Mouse (Mus musculus) hindbrain, embryonic 15.5 days (tissue): ENCODE results near the gene Sh3rf1. TPM values are rescaled to one million over a fixed set of nuclear protein-coding genes. Genes with fewer than 3 reads are reported as not detected.

Source experiments
- ATAC-seq: fragments of 200-750 bp; cut with Nextera tagmentation; 2 replicates; pipeline ENCODE4 v1.8.0; 2017; ENCODE audit warnings: low read depth, moderate number of reproducible peaks, moderate TSS enrichment; ENCODE audit not compliant: low FRiP score
- H3K27ac ChIP-seq: fragments of 300-500 bp; sonication (generic); replicated peaks from 2 replicates; pipeline ENCODE4 v1.5.1; 2015; ENCODE audit warnings: mild to moderate bottlenecking, inconsistent platforms
- H3K27me3 ChIP-seq: fragments of 300-500 bp; sonication (generic); 2 replicates; pipeline ENCODE4 v1.6.1; 2015; ENCODE audit warnings: control low read depth, inconsistent platforms
- H3K36me3 ChIP-seq: fragments of 300-500 bp; sonication (generic); 2 replicates; pipeline ENCODE4 v1.6.1; 2015; ENCODE audit warnings: control low read depth, inconsistent platforms
- H3K4me1 ChIP-seq: fragments of 300-500 bp; sonication (generic); replicated peaks from 2 replicates; pipeline ENCODE4 v1.6.1; 2015; ENCODE audit warnings: control low read depth, inconsistent platforms
- H3K4me2 ChIP-seq: fragments of 300-500 bp; sonication (generic); 2 replicates; pipeline ENCODE4 v1.6.1; 2015; ENCODE audit warnings: moderate library complexity, mild to moderate bottlenecking, inconsistent platforms
- H3K4me3 ChIP-seq: fragments of 300-500 bp; sonication (generic); 2 replicates; pipeline ENCODE4 v1.5.1; 2015; ENCODE audit warnings: mild to moderate bottlenecking, inconsistent platforms
- H3K9ac ChIP-seq: fragments of 300-500 bp; sonication (generic); 2 replicates; pipeline ENCODE4 v1.6.1; 2015; ENCODE audit warnings: inconsistent platforms
- H3K9me3 ChIP-seq: fragments of 300-500 bp; sonication (generic); 2 replicates; pipeline ENCODE4 v1.6.1; 2016; ENCODE audit warnings: control low read depth, inconsistent platforms
- WGBS: fragments of 180-500 bp; shearing (Covaris S2); methylation state at CpG from one replicate; pipeline ENCODE4 v1.1.7; 2015; 5-methylcytosine and 5-hydroxymethylcytosine counted together
- polyA plus RNA-seq: library from polyadenylated mRNA; unstranded; fragments of >200 nt; fragmentation: Nextera tagmentation; extraction: Ambion mirVana; gene quantifications from 2 replicates; pipeline ENCODE4 v1.2.1, GENCODE M21; 2015

Sh3rf1 gene
- polyA plus RNA-seq, 1 experiment from 2014 or later, result 28.0 TPM

DNA sequence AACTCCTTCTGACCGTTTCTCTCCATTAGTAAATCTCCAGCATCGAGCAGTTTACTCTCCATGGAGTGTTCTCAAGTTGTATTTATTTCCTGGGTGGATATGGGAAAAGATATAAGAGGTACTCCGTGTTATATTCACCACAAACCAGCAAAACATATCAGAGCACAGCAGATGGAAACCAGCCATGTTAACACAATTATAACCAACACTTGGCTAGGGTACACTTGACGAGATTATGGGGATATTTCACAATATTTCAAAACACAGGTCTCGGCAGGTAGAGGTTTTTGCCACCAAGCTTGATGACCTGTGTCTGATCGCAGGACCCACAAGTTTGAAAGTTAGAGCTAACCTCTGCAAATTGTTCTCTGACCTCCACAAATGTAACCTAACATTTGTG is 123.3 kb downstream of the Sh3rf1 start:
- H3K27ac ChIP-seq, result no peak overlapping the region
- H3K27me3 ChIP-seq, result no peaks in the 10 kb centered on the region
- no peak overlapping the region for H3K4me3 ChIP-seq
- H3K4me2 ChIP-seq, result no peak overlapping the region
- H3K4me1 ChIP-seq, result peaks cover 9% of the 10 kb centered on the region
- H3K36me3 ChIP-seq, result peaks cover 4% of the 10 kb centered on the region; the same call in 1 of the 2 replicates
- no peaks in the 10 kb centered on the region for H3K9me3 ChIP-seq
- 91% methylated on average over 6 of the region's 6 CpGs for WGBS
- ATAC-seq, result no peak
- no peak overlapping the region for H3K9ac ChIP-seq

DNA sequence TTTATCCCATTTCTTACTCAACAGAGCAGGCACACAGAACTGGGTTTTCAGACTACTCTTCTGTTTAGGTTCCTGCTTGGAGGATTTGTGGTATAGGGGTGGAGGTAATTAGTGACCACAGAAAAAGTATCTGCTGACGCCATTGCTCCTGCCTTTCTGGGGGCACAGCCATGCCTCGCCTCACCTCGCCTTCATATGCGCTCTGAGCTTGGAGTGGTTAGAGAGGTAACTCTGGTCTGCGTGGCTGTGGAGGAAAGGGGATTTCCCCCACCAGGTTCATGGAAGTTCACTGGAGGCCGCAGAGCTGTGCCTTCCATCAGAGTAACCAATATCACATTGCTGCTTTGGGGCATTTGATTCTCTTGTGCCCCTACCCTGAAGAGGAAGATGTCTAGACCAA is 123.9 kb downstream of the Sh3rf1 start:
- no peak overlapping the region for H3K4me2 ChIP-seq
- peaks cover 9% of the 10 kb centered on the region for H3K4me1 ChIP-seq
- H3K4me3 ChIP-seq, result no peak overlapping the region
- no peak for ATAC-seq
- H3K27ac ChIP-seq, result no peak overlapping the region
- no peaks in the 10 kb centered on the region for H3K27me3 ChIP-seq
- WGBS, result 91% methylated on average over 6 of the region's 6 CpGs
- no peaks in the 10 kb centered on the region for H3K9me3 ChIP-seq
- peaks cover 4% of the 10 kb centered on the region; the same call in 1 of the 2 replicates for H3K36me3 ChIP-seq
- H3K9ac ChIP-seq, result no peak overlapping the region

DNA sequence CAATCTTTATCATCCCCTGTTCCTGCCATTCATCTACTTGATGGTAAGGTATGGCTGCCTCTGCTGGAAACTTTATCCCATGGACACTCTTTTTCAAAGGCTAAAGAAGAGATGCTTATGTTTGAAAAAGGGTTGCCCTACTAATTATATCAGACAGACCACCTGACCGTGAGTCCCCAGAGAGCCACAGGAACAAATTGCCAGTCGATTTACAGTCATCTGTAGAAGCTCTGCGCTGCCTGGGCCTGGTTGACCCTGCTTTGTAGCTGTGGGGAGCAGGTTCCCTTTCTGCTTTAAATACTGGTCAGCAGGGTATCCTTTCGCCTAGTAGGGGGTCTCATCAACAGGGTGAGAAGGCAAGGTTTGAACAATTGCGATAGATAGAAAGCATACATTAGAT is 124.4 kb downstream of the Sh3rf1 start:
- Histone ChIP-seq H3K9ac (no peak overlapping the region), H3K4me1 (peaks cover 9% of the 10 kb centered on the region), H3K9me3 (no peaks in the 10 kb centered on the region), H3K27me3 (no peaks in the 10 kb centered on the region), H3K4me2 (no peak overlapping the region), H3K27ac (no peak overlapping the region), H3K36me3 (peaks cover 4% of the 10 kb centered on the region; the same call in 1 of the 2 replicates), H3K4me3 (no peak overlapping the region)
- ATAC-seq, result no peak
- WGBS, result 57% methylated on average over 5 of the region's 5 CpGs

DNA sequence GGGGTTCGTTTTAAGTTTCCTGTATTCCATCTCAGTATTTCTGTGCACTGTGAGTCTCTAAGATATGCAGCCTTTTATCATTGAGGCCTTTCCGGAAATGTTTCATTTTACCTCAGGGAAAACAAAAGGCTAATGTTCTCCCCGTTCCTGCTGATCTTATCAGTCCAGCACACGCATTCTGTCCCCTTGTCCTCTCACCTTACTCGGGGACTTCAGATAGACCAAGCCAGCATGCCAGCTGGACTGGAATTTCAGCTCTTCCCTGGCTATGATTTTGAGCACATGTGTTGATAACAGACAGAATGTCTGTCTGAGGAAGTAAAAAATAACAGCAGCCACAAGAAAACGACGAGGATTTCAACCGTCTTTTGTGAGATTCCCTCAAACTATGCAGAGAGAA is 124.8 kb downstream of the Sh3rf1 start:
- peaks cover 4% of the 10 kb centered on the region; the same call in 1 of the 2 replicates for H3K36me3 ChIP-seq
- H3K4me2 ChIP-seq, result no peak overlapping the region
- H3K4me1 ChIP-seq, result peaks cover 9% of the 10 kb centered on the region
- ATAC-seq, result no peak
- H3K27me3 ChIP-seq, result no peaks in the 10 kb centered on the region
- no peak overlapping the region for H3K27ac ChIP-seq
- H3K9ac ChIP-seq, result no peak overlapping the region
- no peak overlapping the region for H3K4me3 ChIP-seq
- 60% methylated on average over 8 of the region's 8 CpGs for WGBS
- H3K9me3 ChIP-seq, result no peaks in the 10 kb centered on the region

DNA sequence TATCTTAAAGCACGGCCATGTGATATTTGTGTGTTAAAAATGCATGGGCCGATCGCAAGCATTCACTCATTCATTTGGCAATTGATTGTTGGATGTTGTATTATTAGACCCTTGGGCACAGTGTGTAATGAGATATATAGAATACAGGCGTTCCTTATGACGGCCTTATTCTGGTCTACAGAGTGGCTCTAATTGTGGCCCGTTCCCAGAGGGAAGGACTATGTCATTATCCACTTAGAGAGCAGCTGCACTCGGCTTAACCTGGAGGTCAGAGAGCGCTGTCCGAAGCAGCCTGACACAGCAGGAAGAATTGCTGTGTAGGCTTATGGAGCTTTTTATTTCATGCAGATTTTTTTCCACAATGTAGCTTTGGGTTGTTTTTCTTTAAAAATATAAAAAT is 126.8 kb downstream of the Sh3rf1 start:
- H3K4me2 ChIP-seq, result no peak overlapping the region
- no peak overlapping the region for H3K9ac ChIP-seq
- H3K27me3 ChIP-seq, result no peaks in the 10 kb centered on the region
- H3K27ac ChIP-seq, result no peak overlapping the region
- ATAC-seq, result no peak
- no peak overlapping the region for H3K4me3 ChIP-seq
- no peaks in the 10 kb centered on the region for H3K9me3 ChIP-seq
- H3K4me1 ChIP-seq, result peaks cover 14% of the 10 kb centered on the region
- peaks cover 4% of the 10 kb centered on the region; the same call in 1 of the 2 replicates for H3K36me3 ChIP-seq
- WGBS, result 48% methylated on average over 9 of the region's 9 CpGs

DNA sequence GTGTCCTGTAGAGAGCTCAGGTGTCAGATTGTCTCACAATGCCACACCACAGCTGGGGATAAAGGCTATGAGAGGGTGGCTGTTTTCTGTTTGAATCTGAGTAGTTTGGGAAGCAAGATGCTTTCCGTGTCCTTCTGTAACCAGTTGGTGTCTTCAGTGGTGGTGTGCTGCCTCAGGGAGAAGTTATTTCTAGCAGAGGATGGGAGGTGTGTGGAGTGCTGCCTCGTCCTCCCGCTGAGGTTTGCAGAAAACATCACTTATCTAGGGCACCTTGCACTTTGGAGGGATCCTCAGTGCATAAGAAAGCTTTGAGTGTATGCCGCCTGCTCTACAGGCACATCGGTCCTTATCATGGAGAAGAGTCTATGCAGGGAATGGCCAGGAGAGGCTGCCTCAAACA is 128.0 kb downstream of the Sh3rf1 start:
- no peak overlapping the region for H3K9ac ChIP-seq
- no peak overlapping the region for H3K27ac ChIP-seq
- ATAC-seq, result no peak
- no peak overlapping the region for H3K4me3 ChIP-seq
- peaks cover 23% of the 10 kb centered on the region for H3K4me1 ChIP-seq
- H3K36me3 ChIP-seq, result peaks cover 4% of the 10 kb centered on the region; the same call in 1 of the 2 replicates
- no peaks in the 10 kb centered on the region for H3K27me3 ChIP-seq
- no peaks in the 10 kb centered on the region for H3K9me3 ChIP-seq
- 84% methylated on average over 5 of the region's 5 CpGs for WGBS
- H3K4me2 ChIP-seq, result no peak overlapping the region

DNA sequence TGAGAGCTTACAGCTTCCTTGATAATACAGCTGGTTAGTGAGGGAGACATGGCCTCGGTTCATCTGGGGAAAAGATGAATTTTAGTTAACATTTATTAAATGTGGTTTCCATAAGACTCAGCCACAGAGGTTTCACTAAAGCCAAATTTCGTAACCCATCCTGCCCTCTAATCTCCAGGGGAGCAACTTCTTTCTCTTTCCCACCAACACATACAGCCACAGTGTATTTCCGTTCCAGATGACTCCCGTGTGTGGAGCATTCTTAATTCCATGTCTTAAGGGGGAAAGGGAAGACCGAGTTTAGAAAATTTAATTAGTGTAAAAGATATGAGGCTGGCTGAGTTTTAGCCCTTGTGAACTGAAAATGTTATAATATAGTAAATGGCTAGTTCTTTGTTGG is 131.8 kb downstream of the Sh3rf1 start:
- Histone ChIP-seq H3K36me3 (no peaks in the 10 kb centered on the region), H3K4me3 (no peak overlapping the region), H3K4me1 (peaks cover 28% of the 10 kb centered on the region), H3K4me2 (no peak overlapping the region), H3K27me3 (no peaks in the 10 kb centered on the region), H3K27ac (0 out of 2 replicates have a peak overlapping the region, but pooled peaks have one; percentile 19), H3K9ac (no peak overlapping the region), H3K9me3 (no peaks in the 10 kb centered on the region)
- 49% methylated on average over 5 of the region's 5 CpGs for WGBS
- no peak for ATAC-seq

DNA sequence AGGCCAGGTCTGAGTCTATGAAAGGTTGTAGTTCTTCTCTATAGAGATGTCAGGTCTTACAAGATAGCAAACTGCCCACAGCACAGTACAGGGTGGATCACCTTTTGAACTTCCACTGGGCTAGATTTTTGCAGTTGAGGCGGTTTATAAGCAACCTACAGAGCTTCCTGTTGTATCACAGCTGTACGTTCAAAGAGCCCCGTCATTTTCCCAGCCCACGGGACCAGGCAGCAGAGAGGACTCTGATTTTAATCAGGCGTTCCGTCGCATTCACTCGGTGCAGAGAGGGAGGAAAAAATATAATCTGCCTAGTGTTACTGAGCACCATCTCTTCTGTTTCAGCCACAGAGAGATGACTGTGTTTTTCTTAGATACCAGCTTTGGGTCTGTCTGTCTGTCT is 135.3 kb downstream of the Sh3rf1 start:
- 0 out of 2 replicates have a peak, but pooled peaks have one; percentile 12 for ATAC-seq
- H3K4me3 ChIP-seq, result no peak overlapping the region
- H3K4me2 ChIP-seq, result no peak overlapping the region
- no peak overlapping the region for H3K27ac ChIP-seq
- H3K9me3 ChIP-seq, result no peaks in the 10 kb centered on the region
- H3K9ac ChIP-seq, result no peak overlapping the region
- peaks cover 28% of the 10 kb centered on the region for H3K4me1 ChIP-seq
- 14% methylated on average over 8 of the region's 8 CpGs for WGBS
- no peaks in the 10 kb centered on the region for H3K27me3 ChIP-seq
- H3K36me3 ChIP-seq, result 0 out of 2 replicates have a peak, but pooled peaks cover 4% of the 10 kb centered on the region

DNA sequence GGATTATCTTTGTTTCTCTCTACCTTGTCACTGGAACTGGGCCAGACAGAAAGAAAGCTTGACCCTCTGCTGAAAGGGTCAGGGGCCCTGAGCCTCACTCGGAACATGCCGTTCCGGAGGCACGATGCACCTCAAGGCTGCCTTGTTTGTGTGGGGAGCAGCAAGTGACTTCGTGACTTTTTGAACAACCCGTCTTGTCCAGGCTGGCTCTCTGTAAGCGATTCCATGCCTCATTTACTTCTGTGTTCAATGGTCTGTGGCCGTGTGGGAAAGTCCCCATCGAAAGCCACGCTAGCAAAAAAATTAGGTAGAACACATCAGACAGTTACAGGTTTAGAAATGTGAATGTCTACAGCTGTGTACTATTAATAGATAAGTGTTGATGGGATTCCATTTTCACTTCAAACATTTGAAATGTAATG is 136.2 kb downstream of the Sh3rf1 start:
- Histone ChIP-seq H3K4me3 (no peak overlapping the region), H3K27ac (no peak overlapping the region), H3K9me3 (no peaks in the 10 kb centered on the region), H3K27me3 (no peaks in the 10 kb centered on the region), H3K36me3 (peaks cover 9% of the 10 kb centered on the region; the same call in 1 of the 2 replicates), H3K9ac (no peak overlapping the region), H3K4me2 (no peak overlapping the region), H3K4me1 (peaks cover 24% of the 10 kb centered on the region)
- ATAC-seq, result no peak
- 28% methylated on average over 10 of the region's 10 CpGs for WGBS

DNA sequence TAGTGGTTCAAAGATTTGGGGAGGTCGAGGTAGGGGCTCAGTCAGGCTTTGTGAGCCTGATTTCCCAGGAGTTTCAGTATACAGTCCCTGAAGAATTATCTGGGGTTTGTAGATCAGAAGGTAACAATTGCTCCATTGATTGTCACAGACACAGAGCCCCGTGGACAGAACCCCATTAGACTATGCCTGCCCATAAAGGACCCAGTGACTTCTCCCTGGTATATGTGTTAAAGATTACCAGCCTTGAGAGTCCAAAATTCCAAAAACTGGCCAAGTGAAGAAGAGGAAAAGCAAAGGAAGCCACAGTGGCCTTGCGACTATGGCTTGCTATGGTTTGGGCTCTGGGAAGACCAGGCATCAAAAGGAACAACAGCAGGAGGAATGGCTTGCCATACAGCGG is 136.7 kb downstream of the Sh3rf1 start:
- Histone ChIP-seq H3K9ac (no peak overlapping the region), H3K27ac (no peak overlapping the region), H3K4me2 (no peak overlapping the region), H3K4me3 (no peak overlapping the region), H3K9me3 (no peaks in the 10 kb centered on the region), H3K27me3 (no peaks in the 10 kb centered on the region), H3K4me1 (peaks cover 23% of the 10 kb centered on the region), H3K36me3 (peaks cover 9% of the 10 kb centered on the region; the same call in 1 of the 2 replicates)
- no peak for ATAC-seq
- WGBS, result 63% methylated on average over 4 of the region's 4 CpGs

DNA sequence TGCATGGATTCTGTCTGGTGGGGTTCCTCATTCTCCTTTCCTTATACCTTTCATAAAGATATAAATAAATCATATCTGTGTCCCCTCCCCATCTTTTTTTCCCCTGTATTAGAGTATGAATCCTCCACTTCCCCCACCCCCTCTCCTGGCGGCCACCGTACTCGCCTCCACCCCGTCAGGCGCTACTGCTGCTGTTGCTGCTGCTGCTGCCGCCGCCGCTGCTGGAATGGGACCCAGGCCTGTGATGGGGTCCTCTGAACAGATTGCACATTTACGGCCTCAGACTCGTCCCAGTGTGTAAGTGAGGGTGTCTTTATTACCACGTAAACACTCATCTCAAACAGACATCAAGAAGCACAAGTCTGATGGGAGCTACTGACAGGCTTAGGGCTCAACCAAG is 137.8 kb downstream of the Sh3rf1 start:
- WGBS, result 92% methylated on average over 11 of the region's 11 CpGs
- Histone ChIP-seq H3K36me3 (peaks cover 9% of the 10 kb centered on the region; the same call in 1 of the 2 replicates), H3K4me1 (peaks cover 15% of the 10 kb centered on the region), H3K4me3 (no peak overlapping the region), H3K27me3 (no peaks in the 10 kb centered on the region), H3K4me2 (no peak overlapping the region), H3K27ac (no peak overlapping the region), H3K9ac (no peak overlapping the region), H3K9me3 (no peaks in the 10 kb centered on the region)
- ATAC-seq, result no peak

DNA sequence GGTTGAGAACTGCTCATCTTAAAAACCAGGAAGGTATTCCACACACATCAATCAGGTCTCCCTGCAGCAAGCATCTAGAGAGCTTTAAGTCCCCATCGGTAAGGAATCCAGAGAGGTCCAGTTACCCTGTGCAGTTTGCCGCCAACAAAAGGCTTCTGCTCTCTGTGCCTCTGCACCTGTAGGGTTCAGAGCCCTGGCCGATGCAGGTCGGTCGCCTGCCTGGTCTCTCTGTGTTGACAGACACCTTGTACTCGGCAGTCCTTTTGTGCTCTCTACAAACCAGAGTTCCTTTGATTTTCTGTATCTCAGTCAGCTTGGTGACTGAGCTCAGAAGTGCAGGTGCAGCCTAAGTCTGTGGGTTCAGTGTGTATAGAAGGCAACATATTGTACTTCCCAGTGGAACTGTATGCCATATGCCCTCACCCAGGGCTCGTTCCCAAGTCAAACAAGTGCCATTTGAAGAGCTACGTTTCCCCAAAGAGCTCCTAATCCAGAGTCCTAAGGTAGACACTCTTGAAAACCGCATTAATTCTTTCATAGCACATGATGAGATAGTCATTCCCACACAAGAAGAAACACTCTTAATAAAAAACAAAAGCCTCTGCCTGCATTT is 138.7 kb downstream of the Sh3rf1 start:
- H3K9me3 ChIP-seq, result no peaks in the 10 kb centered on the region
- no peak overlapping the region for H3K4me3 ChIP-seq
- H3K27ac ChIP-seq, result no peak overlapping the region
- H3K9ac ChIP-seq, result no peak overlapping the region
- WGBS, result 81% methylated on average over 9 of the region's 9 CpGs
- peak; percentile 47; the same call in 1 of the 2 replicates for ATAC-seq
- H3K36me3 ChIP-seq, result peaks cover 9% of the 10 kb centered on the region; the same call in 1 of the 2 replicates
- H3K27me3 ChIP-seq, result no peaks in the 10 kb centered on the region
- no peak overlapping the region for H3K4me2 ChIP-seq
- peaks cover 11% of the 10 kb centered on the region for H3K4me1 ChIP-seq

DNA sequence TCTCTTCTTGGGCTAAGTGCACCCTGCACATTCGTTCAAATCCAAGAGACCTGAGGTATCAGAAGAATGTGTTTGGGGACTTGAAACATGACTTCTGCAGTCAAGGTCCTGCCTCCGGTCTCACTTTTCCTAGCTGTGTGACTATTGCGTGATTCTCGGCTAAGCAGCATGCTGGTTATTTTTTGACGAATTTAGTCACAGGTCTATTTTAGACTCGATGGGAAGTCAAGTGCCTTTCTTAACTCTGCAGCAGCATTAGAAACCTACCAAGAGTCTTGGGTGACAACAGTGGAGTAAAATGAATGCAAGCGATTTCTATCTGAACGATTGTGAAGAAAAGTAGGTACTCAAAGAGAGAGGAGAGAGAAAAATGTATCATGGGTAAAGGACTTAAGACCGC is 149.6 kb downstream of the Sh3rf1 start:
- 92% methylated on average over 9 of the region's 9 CpGs for WGBS
- no peak overlapping the region for H3K4me2 ChIP-seq

More for the DNA sequence above, 149.6 kb downstream of the Sh3rf1 start:
- H3K9me3 ChIP-seq, result no peaks in the 10 kb centered on the region
- no peak overlapping the region for H3K27ac ChIP-seq
- H3K36me3 ChIP-seq, result peaks cover 8% of the 10 kb centered on the region; the same call in 1 of the 2 replicates
- peaks cover under 1% of the 10 kb centered on the region; the same call in 1 of the 2 replicates for H3K4me1 ChIP-seq
- no peak overlapping the region for H3K9ac ChIP-seq
- no peak for ATAC-seq
- no peaks in the 10 kb centered on the region for H3K27me3 ChIP-seq
- no peak overlapping the region for H3K4me3 ChIP-seq
